Mouse (Mus musculus): ENCODE data around the gene Atp2b2.

DNA sequence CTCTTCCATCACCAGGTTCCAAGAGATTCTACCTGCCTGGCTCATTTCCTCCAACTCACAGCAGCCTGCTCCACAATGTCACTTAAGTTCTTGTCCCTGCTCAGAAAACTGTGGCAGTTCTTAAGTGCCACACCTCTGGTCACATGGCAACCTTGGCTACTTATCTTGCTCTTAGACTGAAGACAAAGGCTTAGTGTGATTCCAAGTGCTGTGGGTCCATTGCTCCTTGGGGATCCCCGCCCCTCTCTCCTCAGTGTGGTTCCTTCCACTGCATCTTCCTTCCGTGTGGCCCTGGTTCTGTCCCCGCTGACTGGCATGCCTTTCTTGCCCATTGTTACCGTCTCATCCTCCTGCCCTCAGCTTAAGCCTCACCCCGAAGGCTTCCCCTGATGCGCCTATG lies 173.9 kb downstream of the Atp2b2 start:
- no peak for TF ChIP-seq CTCF (IDR thresholded peaks at IDR 0.05; ENCODE audit: borderline replicate concordance, insufficient read depth, low read length)
- no peak for TF ChIP-seq POLR2A (IDR thresholded peaks at IDR 0.05; ENCODE audit: low read depth, low read length)

Measured in embryonic fibroblast, embryonic 13.5 days (primary cell).